Mouse (Mus musculus) E14TG2a.4 (cell line): ENCODE measurements at regions not wholly inside any gene's neighbourhood (a gene's known extent, or its start where the extent isn't known, plus 50 kb on each side); places are given as distances from the start of the nearest gene placed in this dataset.

ENCODE experiments used
- H3K27me3 ChIP-seq: 2 replicates; pipeline ENCODE4 v1.6.1; 2014; ENCODE audit warnings: low read length, control low read depth; ENCODE audit not compliant: insufficient read depth
- H3K36me3 ChIP-seq: 2 replicates; pipeline ENCODE4 v1.6.1; 2014; ENCODE audit warnings: low read length, control low read depth; ENCODE audit not compliant: insufficient read depth
- H3K4me1 ChIP-seq: replicated peaks from 2 replicates; pipeline ENCODE4 v1.6.1; 2014; ENCODE audit warnings: low read depth, low read length, control low read depth
- H3K4me3 ChIP-seq: replicated peaks from 2 replicates; pipeline ENCODE4 v1.5.1; 2014; ENCODE audit warnings: mild to moderate bottlenecking, low read length
- H3K9me3 ChIP-seq: 2 replicates; pipeline ENCODE4 v1.6.1; 2014; ENCODE audit warnings: low read length, control low read depth
- CTCF ChIP-seq: conservative IDR thresholded peaks from 2 replicates; pipeline ENCODE4 v1.5.1; 2014; ENCODE audit warnings: low read length
- NANOG ChIP-seq: IDR thresholded peaks from 2 replicates; pipeline ENCODE4 v1.6.1; 2014; ENCODE audit warnings: borderline replicate concordance, low read length, mixed read lengths
- POU5F1 ChIP-seq: IDR thresholded peaks from 2 replicates; pipeline ENCODE4 v1.6.1; 2014; ENCODE audit warnings: low read length, borderline replicate concordance

- Histone ChIP-seq H3K36me3 (no peaks in the 10 kb centered on the region), H3K9me3 (no peaks in the 10 kb centered on the region), H3K4me1 (peaks cover 7% of the 10 kb centered on the region), H3K4me3 (no peak overlapping the region), H3K27me3 (0 out of 2 replicates have a peak, but pooled peaks cover 3% of the 10 kb centered on the region)
- TF ChIP-seq POU5F1: no peak
- no peak for TF ChIP-seq NANOG
- TF ChIP-seq CTCF: no peak
These were observed 158.8 kb upstream of the Klf14 start for GRCm38 (mm10) chr6:31117666-31118065.

GRCm38 (mm10) chr6:31121008-31121407 is 162.1 kb upstream of the Klf14 start:
- TF ChIP-seq POU5F1 (no peak), CTCF (no peak), NANOG (no peak)
- Histone ChIP-seq H3K4me1 (peaks cover 11% of the 10 kb centered on the region), H3K4me3 (no peak overlapping the region), H3K36me3 (no peaks in the 10 kb centered on the region), H3K27me3 (0 out of 2 replicates have a peak, but pooled peaks cover 7% of the 10 kb centered on the region), H3K9me3 (no peaks in the 10 kb centered on the region)

GRCm38 (mm10) chr6:31122895-31123294 is 164.0 kb upstream of the Klf14 start:
- no peak for TF ChIP-seq CTCF
- no peak for TF ChIP-seq POU5F1
- TF ChIP-seq NANOG: no peak
- no peaks in the 10 kb centered on the region for H3K36me3 ChIP-seq
- no peak overlapping the region for H3K4me3 ChIP-seq
- H3K9me3 ChIP-seq: no peaks in the 10 kb centered on the region
- peaks cover 17% of the 10 kb centered on the region; the same call in 1 of the 2 replicates for H3K27me3 ChIP-seq
- peaks cover 19% of the 10 kb centered on the region for H3K4me1 ChIP-seq

GRCm38 (mm10) chr6:31123342-31123990 is 164.6 kb upstream of the Klf14 start:
- Histone ChIP-seq H3K9me3 (no peaks in the 10 kb centered on the region), H3K4me3 (no peak overlapping the region), H3K27me3 (peaks cover 17% of the 10 kb centered on the region; the same call in 1 of the 2 replicates), H3K4me1 (peaks cover 19% of the 10 kb centered on the region), H3K36me3 (no peaks in the 10 kb centered on the region)
- no peak for TF ChIP-seq POU5F1
- no peak for TF ChIP-seq NANOG
- no peak for TF ChIP-seq CTCF

- no peak overlapping the region for H3K4me3 ChIP-seq
- no peak for TF ChIP-seq POU5F1
- no peak for TF ChIP-seq NANOG
- TF ChIP-seq CTCF: no peak
- no peaks in the 10 kb centered on the region for H3K9me3 ChIP-seq
- H3K36me3 ChIP-seq: no peaks in the 10 kb centered on the region
- peaks cover 19% of the 10 kb centered on the region for H3K4me1 ChIP-seq
- peaks cover 17% of the 10 kb centered on the region; the same call in 1 of the 2 replicates for H3K27me3 ChIP-seq
These were observed 165.2 kb upstream of the Klf14 start for GRCm38 (mm10) chr6:31124076-31124475.

GRCm38 (mm10) chr6:31124872-31125271 is 166.0 kb upstream of the Klf14 start:
- Histone ChIP-seq H3K9me3 (no peaks in the 10 kb centered on the region), H3K27me3 (peaks cover 14% of the 10 kb centered on the region; the same call in 1 of the 2 replicates), H3K4me1 (peaks cover 19% of the 10 kb centered on the region), H3K4me3 (no peak overlapping the region), H3K36me3 (no peaks in the 10 kb centered on the region)
- no peak for TF ChIP-seq CTCF
- no peak for TF ChIP-seq POU5F1
- no peak for TF ChIP-seq NANOG

GRCm38 (mm10) chr6:31125328-31126118 is 166.6 kb upstream of the Klf14 start:
- Histone ChIP-seq H3K9me3 (no peaks in the 10 kb centered on the region), H3K4me1 (peaks cover 19% of the 10 kb centered on the region), H3K27me3 (peaks cover 14% of the 10 kb centered on the region; the same call in 1 of the 2 replicates), H3K4me3 (0 out of 2 replicates have a peak overlapping the region, but pooled peaks have one; percentile 3), H3K36me3 (no peaks in the 10 kb centered on the region)
- TF ChIP-seq NANOG (no peak), CTCF (peak; percentile 23), POU5F1 (no peak)

GRCm38 (mm10) chr6:31126131-31126871 is 167.4 kb upstream of the Klf14 start:
- TF ChIP-seq CTCF (no peak), NANOG (no peak), POU5F1 (no peak)
- Histone ChIP-seq H3K27me3 (peaks cover 14% of the 10 kb centered on the region; the same call in 1 of the 2 replicates), H3K36me3 (no peaks in the 10 kb centered on the region), H3K9me3 (no peaks in the 10 kb centered on the region), H3K4me3 (peak overlapping the region; percentile 50), H3K4me1 (peaks cover 17% of the 10 kb centered on the region)
